Mouse (Mus musculus) hindbrain, postnatal 0 days (tissue): ENCODE results near the gene Nptn. TPM values are rescaled to one million over a fixed set of nuclear protein-coding genes. Genes with fewer than 3 reads are reported as not detected.
A peak's percentile ranks its signal among the peaks of the same experiment; 100 is the strongest.

Experiments
- ATAC-seq: fragments of 200-750 bp; cut with Nextera tagmentation; 2 replicates; pipeline ENCODE4 v1.8.0; 2017; ENCODE audit warnings: mild to moderate bottlenecking, moderate TSS enrichment, moderate library complexity
- DNase-seq: peaks from one replicate; pipeline ENCODE4 v3.0.0-alpha.2; 2015; ENCODE audit warnings: low spot score
- H3K27ac ChIP-seq: fragments of 300-500 bp; sonication (generic); 2 replicates; pipeline ENCODE4 v1.5.1; 2014; ENCODE audit warnings: mild to moderate bottlenecking
- H3K27me3 ChIP-seq: fragments of 300-500 bp; sonication (generic); 2 replicates; pipeline ENCODE4 v1.6.1; 2014; ENCODE audit warnings: low read length, mixed read lengths; ENCODE audit not compliant: insufficient read depth
- H3K36me3 ChIP-seq: fragments of 300-500 bp; sonication (generic); 2 replicates; pipeline ENCODE4 v1.6.1; 2014; ENCODE audit warnings: low read length, mixed read lengths; ENCODE audit not compliant: insufficient read depth
- H3K4me1 ChIP-seq: fragments of 300-500 bp; sonication (generic); 2 replicates; pipeline ENCODE4 v1.6.1; 2014; ENCODE audit warnings: antibody characterized with exemption, low read length, mixed read lengths; ENCODE audit not compliant: insufficient read depth
- H3K4me2 ChIP-seq: fragments of 300-500 bp; sonication (generic); 2 replicates; pipeline ENCODE4 v1.6.1; 2014; ENCODE audit warnings: low read depth, mild to moderate bottlenecking, low read length, moderate library complexity, mixed read lengths
- H3K4me3 ChIP-seq: fragments of 300-500 bp; sonication (generic); 2 replicates; pipeline ENCODE4 v1.5.1; 2014; ENCODE audit warnings: low read length
- H3K9ac ChIP-seq: fragments of 300-500 bp; sonication (generic); replicated peaks from 2 replicates; pipeline ENCODE4 v1.6.1; 2014; ENCODE audit warnings: mild to moderate bottlenecking, low read length, moderate library complexity, mixed read lengths
- H3K9me3 ChIP-seq: fragments of 300-500 bp; sonication (generic); 2 replicates; pipeline ENCODE4 v1.6.1; 2016; ENCODE audit warnings: low read length, mixed read lengths
- CTCF ChIP-seq: IDR thresholded peaks from 2 replicates; pipeline ENCODE4 v1.5.1; 2016; ENCODE audit warnings: antibody characterized with exemption, control low read depth, low read depth
- WGBS: fragments of 180-500 bp; shearing (Covaris S2); extraction: QIAGEN DNeasy Blood & Tissue Kit; methylation state at CpG from one replicate; pipeline ENCODE4 v1.1.7; 2014; 5-methylcytosine and 5-hydroxymethylcytosine counted together
- polyA plus RNA-seq: library from polyadenylated mRNA; unstranded; fragments of >200 nt; fragmentation: Nextera tagmentation; extraction: Ambion mirVana; gene quantifications from 2 replicates; pipeline ENCODE4 v1.2.1, GENCODE M21; 2015
- total RNA-seq: library from RNA; depleted of rRNA; stranded (reverse); fragments of >200 nt; gene quantifications from 2 replicates; pipeline ENCODE4 v1.2.3, GENCODE M21; 2014

Gene Nptn
- total and polyA plus RNA-seq, 2 experiments from 2014 or later: 268 to 598 TPM

DNA sequence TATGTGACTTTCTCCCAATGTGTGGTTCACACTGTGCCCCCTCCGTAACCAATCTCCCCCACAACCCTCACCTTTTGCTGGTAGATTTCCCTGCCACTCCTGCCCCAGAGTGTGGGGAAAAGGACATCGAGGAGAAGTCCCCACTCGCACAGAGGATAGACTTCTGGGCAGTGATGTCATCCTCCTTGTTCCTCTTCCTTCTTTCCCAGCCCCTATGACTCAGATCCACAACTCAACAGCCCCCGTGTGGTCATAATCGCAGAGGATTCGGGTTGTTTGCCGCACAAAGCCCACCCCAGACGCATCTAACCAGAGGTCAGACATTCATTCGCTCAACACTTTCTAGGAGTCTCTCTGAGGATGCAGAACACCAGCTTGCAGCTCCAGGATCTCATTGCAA, 30.0 kb upstream of the Nptn start:
- H3K9ac ChIP-seq: no peak overlapping the region
- H3K36me3 ChIP-seq: no peaks in the 10 kb centered on the region
- H3K4me2 ChIP-seq: no peak overlapping the region
- H3K9me3 ChIP-seq: no peaks in the 10 kb centered on the region
- no peak for ATAC-seq
- no peak overlapping the region for H3K27ac ChIP-seq
- no peak for TF ChIP-seq CTCF
- no peak for DNase-seq
- H3K4me3 ChIP-seq: no peak overlapping the region
- 82% methylated on average over 9 of the region's 9 CpGs for WGBS
- H3K4me1 ChIP-seq: peaks cover 10% of the 10 kb centered on the region; the same call in 1 of the 2 replicates
- no peaks in the 10 kb centered on the region for H3K27me3 ChIP-seq

DNA sequence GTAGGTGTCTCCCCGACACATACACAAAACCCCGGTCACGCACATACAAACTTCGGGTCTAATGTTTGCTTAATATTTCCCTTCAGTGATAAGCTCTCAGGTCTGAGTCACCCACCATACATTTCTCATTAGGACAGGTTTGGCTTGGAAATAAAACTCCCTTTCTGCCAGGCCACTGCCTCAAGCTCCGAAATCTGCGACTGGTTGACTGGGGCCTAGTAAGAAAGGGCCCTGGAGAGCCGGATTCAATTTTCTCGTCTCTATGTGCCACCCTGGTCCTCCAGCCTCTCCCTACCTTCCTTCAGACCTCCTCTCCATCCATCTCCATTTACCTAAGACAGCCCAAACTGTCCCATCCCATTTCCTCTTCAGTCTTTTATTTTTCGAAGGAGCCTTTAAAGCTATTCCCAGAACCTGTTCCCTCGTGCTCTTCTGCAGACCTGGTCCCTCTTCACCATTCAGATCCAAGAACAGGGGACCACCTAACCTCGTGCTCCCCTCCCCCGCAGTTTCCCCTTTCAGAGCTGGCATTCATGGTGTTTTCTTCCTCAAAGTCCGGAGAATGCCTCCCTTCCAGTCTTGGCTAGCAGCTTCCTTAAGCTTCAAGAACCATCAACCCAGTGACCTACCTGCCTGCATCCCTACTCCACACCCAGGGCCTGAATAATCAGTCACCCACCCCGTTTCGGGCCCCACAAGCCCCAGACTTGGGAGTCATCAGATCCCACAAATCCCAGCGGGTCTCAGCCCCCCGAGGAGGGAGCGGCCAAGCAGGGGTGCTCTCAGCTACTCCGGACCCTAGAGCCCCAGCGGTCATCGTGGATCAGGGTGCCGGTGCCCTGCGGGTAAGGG, 27.8 kb upstream of the Nptn start:
- Histone ChIP-seq H3K36me3 (no peaks in the 10 kb centered on the region), H3K4me3 (peak overlapping the region; percentile 84), H3K27ac (peak overlapping the region; percentile 95), H3K4me2 (peak overlapping the region; percentile 80), H3K4me1 (peaks cover 10% of the 10 kb centered on the region; the same call in 1 of the 2 replicates), H3K9ac (peak overlapping the region; percentile 96), H3K9me3 (no peaks in the 10 kb centered on the region), H3K27me3 (no peaks in the 10 kb centered on the region)
- ATAC-seq (peak; percentile 16; the same call in 1 of the 2 replicates), DNase-seq (peak; percentile 36)
- no peak for TF ChIP-seq CTCF
- WGBS: 13% methylated on average over 23 of the region's 23 CpGs

DNA sequence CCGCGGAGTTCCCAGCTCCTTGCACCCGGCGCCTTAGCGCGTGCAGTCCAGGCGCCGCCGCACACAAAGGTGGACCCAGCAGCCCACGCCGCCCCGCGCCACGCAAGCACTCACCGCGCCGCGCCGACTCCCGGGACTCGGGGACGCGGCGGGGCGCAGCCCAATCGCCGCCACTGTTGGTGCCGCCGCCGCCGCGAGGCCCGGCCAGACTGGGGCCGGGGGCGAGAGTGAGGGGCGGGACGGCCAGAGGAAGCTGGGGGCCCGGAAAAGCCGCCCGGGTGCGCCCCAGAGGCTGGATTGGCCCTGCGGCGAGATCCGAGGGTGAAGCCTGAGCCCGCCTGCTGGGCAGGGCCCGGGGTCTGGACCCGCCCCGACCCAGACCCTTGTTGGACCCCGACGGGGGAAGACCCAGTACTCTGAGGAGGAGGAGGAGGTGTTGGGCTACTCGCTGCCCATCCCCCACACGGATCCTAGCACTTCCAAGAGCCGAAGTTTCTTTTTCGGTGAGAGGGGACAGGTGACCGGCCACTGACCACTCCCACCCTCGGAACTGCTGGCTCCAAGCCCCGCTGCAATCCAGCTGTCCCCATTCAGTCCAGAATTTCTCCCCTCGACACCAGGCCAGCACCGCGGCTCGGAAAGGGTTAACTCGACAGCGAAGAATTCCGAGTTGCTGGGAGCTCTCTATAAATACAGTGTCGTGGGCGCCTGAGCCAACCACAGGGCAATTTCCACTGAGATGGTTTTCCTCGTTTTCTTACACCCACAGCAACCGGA, 26.9 kb upstream of the Nptn start, which contains the start of gene Cd276:
Gene Cd276, minus strand, starts transcription at position 530 of the 777 bp plus-strand sequence.
- Histone ChIP-seq H3K4me3 (peak within 1 kb of the TSS; percentile 84), H3K27me3 (no peaks in the 10 kb centered on the region), H3K4me2 (peak within 1 kb of the TSS; percentile 80), H3K36me3 (no peaks in the 10 kb centered on the region), H3K9me3 (no peaks in the 10 kb centered on the region), H3K4me1 (peaks cover 10% of the 10 kb centered on the region; the same call in 1 of the 2 replicates), H3K9ac (peak within 1 kb of the TSS; percentile 96), H3K27ac (peak within 1 kb of the TSS; percentile 95)
- no peak for TF ChIP-seq CTCF
- under 1% methylated on average over 63 of the region's 68 CpGs for WGBS
- DNase-seq: peak; percentile 85
- ATAC-seq: peak; percentile 81

DNA sequence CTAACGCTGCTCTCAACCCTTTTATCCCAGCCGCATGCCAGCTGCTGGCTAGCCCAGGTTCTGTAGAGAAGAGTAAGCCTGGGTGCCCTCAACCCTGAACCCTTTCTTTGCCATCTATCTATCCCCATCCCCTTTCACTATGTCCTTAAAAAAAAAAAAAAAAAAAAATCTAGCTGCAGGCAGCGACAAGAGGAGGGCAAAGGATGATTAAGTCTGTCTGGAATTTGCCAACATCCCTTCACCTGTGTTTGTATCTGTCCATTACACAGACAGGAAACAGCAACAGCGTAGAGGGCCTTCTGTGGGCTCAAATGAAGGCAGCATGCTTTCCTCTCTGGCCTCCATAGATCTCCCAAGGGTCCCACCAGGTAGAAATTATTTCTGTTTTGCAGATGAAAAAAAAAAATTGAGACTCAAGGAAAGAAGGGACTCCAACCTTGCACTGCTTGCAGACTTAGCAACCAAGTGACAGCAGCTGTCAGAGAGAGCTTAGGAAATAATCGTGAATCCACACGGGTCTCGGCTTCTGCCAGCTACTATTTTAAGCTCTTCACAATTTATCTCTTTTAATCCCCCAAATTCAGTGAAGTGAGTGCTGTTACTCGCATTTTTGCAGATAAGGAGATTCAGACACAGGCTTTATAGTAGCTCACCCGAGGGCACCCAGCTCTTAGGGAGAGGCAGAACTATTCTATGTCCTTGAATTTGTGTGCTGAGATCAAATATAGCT, 26.2 kb upstream of the Nptn start:
- Histone ChIP-seq H3K27me3 (no peaks in the 10 kb centered on the region), H3K4me1 (peaks cover 10% of the 10 kb centered on the region; the same call in 1 of the 2 replicates), H3K4me3 (peak overlapping the region; percentile 84), H3K9ac (peak overlapping the region; percentile 96), H3K36me3 (no peaks in the 10 kb centered on the region), H3K27ac (peak overlapping the region; percentile 95), H3K4me2 (peak overlapping the region; percentile 80), H3K9me3 (no peaks in the 10 kb centered on the region)
- TF ChIP-seq CTCF: no peak
- 16% methylated on average over 9 of the region's 9 CpGs for WGBS
- ATAC-seq (no peak), DNase-seq (peak; percentile 25)

DNA sequence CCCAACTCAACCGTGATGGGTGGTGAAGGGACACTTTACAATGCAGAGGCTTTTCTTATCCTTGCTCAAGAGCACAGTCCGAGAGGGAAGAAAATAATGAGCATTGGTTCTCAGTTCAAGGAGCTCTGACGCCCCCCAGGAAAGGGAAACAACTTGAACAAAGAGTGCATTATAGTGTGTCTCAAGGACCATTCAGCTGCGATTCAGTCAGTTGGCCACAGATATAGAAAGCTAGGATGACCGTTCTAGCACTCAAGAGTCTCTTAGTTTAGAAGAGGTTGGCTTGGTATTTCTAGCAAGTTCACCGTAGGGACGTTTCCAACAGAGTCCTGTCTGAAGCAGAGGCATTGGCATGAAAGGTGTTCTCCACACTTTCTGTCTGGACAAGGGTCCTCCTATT, 25.4 kb upstream of the Nptn start:
- Histone ChIP-seq H3K4me3 (no peak overlapping the region), H3K4me2 (no peak overlapping the region), H3K4me1 (peaks cover 10% of the 10 kb centered on the region; the same call in 1 of the 2 replicates), H3K27ac (peak overlapping the region; percentile 95; the same call in 1 of the 2 replicates), H3K36me3 (no peaks in the 10 kb centered on the region), H3K9ac (no peak overlapping the region), H3K27me3 (no peaks in the 10 kb centered on the region), H3K9me3 (no peaks in the 10 kb centered on the region)
- TF ChIP-seq CTCF: no peak
- WGBS: 50% methylated on average over 7 of the region's 7 CpGs
- ATAC-seq (no peak), DNase-seq (no peak)
